ENCODE assay signal across 8 mouse cellular contexts in the genomic region with DNA sequence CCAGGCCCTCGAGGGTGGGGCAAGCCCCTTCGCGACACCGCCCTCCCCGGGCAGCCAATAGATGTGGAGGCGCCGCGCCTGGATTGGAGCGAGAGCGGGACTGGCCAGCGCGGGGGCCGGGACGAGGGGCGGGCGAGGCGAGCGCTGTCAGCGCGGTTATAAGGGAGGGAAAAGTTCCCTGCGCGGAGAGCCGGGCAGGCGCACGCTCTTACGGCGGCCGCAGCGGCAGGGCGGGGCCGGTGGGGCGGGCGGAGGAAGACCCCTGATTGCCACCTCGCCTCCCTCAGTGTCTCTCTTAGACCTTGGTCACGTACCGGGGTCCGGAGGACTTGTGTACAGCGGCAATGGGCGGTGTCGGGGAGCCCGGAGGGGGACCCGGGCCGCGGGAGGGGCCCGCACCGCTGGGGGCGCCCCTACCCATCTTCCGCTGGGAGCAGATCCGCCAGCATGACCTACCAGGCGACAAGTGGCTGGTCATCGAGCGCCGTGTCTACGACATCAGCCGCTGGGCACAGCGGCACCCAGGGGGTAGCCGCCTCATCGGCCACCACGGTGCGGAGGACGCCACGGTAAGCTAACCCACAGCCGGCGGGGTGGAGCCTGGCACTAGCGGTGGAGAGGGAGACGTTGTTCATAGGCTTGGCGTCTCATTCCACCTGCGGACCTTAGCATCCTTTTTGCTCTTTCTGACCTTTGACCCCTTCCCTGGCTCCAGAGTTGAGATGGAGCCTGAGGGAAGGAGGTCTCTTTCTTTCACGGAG. TPM values are rescaled to one million over a fixed set of nuclear protein-coding genes. Genes with fewer than 3 reads are reported as not detected.
DNase-seq lines count a peak whose midpoint lies in the region; ATAC-seq lines count a peak whose summit lies in the region.

Fads3 (plus strand) TSS at position 182 of the 761 bp plus-strand sequence.

- peak within 1 kb of the TSS; percentile 97 for H3K4me2 ChIP-seq in hindbrain, embryonic 13.5 days

- H3K36me3 ChIP-seq in hindbrain, embryonic 13.5 days = no peaks in the 10 kb centered on the region

- H3K9ac ChIP-seq in hindbrain, embryonic 13.5 days = peak within 1 kb of the TSS; percentile 81

- H3K4me3 ChIP-seq in hindbrain, embryonic 13.5 days = peak within 1 kb of the TSS; percentile 69

- WGBS in hindbrain, embryonic 13.5 days = under 1% methylated on average over 48 of the region's 69 CpGs

- H3K27me3 ChIP-seq in hindbrain, embryonic 13.5 days = peaks cover 18% of the 10 kb centered on the region

- H3K27ac ChIP-seq in hindbrain, embryonic 13.5 days = peak within 1 kb of the TSS; percentile 55

- ATAC-seq in hindbrain, embryonic 13.5 days (ENCODE audit: low FRiP score) = peak; percentile 89

- no peaks in the 10 kb centered on the region for H3K9me3 ChIP-seq in hindbrain, embryonic 13.5 days

- DNase-seq in R1 (ENCODE audit: low read depth, low spot score) = peak; percentile 30
- DNase-seq in cerebellum, postnatal 4 days (ENCODE audit: low spot score in 2 of 2) = peak; percentile 49 to 62
- peak; percentile 76 for DNase-seq in gastrocnemius, adult 18-20 months (ENCODE audit: low spot score)
- peak; percentile 75 to 77 for DNase-seq in layer of hippocampus, postnatal 36 days
- DNase-seq in lung, postnatal 36 days = peak; percentile 92
- DNase-seq in retina, postnatal 1 day = peak; percentile 84
- peak; percentile 73 for DNase-seq in urinary bladder, adult 2 months (ENCODE audit: low spot score)

- H3K4me1 ChIP-seq in hindbrain, embryonic 13.5 days (replicated peaks) = peaks cover 40% of the 10 kb centered on the region

RNA-seq across cellular contexts. Expression of gene Fads3, which starts in this region (rescaled TPM):
- 1 to 10 TPM; 2.2 to 5.7 TPM for total RNA-seq in gastrocnemius, adult 18-20 months (2021)
- 15.2 and 18.0 TPM in 2 replicates for polyA plus RNA-seq in hindbrain, embryonic 13.5 days (2015; fragmentation: Nextera tagmentation; extraction: Ambion mirVana)
- 10 to 100 TPM; 24.3 to 24.5 TPM for total RNA-seq in layer of hippocampus, postnatal 36 days (2021)
- polyA plus RNA-seq in urinary bladder, adult 2 months (2012; rRNA removed) = 38.6 and 41.9 TPM in 2 replicates

Comparison
In these comparisons a context has a peak if more than half of its experiments do, and no peak if none do; other contexts are left out.
1. Peak in every context shown above with its lines: DNase-seq, ATAC-seq, H3K4me3 ChIP-seq and H3K27ac ChIP-seq.
2. DNase-seq: peak in every context shown above with its lines; median percentile 92 in lung, postnatal 36 days; 84 in retina, postnatal 1 day; 76 in gastrocnemius, adult 18-20 months; 76 in layer of hippocampus, postnatal 36 days; 73 in urinary bladder, adult 2 months; 56 in cerebellum, postnatal 4 days; 30 in R1.